Mouse (Mus musculus): ENCODE measurements around the gene Ilf3. TPM values are rescaled to one million over a fixed set of nuclear protein-coding genes. Genes with fewer than 3 reads are reported as not detected.

Gene Ilf3
- total RNA-seq, 2 experiments from 2014 or later, result 107 to 118 TPM

GRCm38 (mm10) chr9:21337652-21338051 is 30.0 kb upstream of the Ilf3 start:
- no peak for DNase-seq (ENCODE audit: low spot score in 2 of 2)

GRCm38 (mm10) chr9:21340411-21340810 is 27.3 kb upstream of the Ilf3 start:
- no peak for DNase-seq (ENCODE audit: low spot score in 2 of 2)

- DNase-seq (ENCODE audit: low spot score in 2 of 2), result no peak
These were observed 20.9 kb upstream of the Ilf3 start for GRCm38 (mm10) chr9:21346627-21347365.

GRCm38 (mm10) chr9:21348152-21348551 is 19.5 kb upstream of the Ilf3 start:
- DNase-seq (ENCODE audit: low spot score in 2 of 2), result no peak

GRCm38 (mm10) chr9:21351178-21351577 is 16.5 kb upstream of the Ilf3 start:
- no peak for DNase-seq (ENCODE audit: low spot score in 2 of 2)

GRCm38 (mm10) chr9:21351702-21352377 is 15.8 kb upstream of the Ilf3 start:
- DNase-seq (ENCODE audit: low spot score in 2 of 2), result no peak

GRCm38 (mm10) chr9:21352463-21353372 is 15.0 kb upstream of the Ilf3 start:
- no peak for DNase-seq (ENCODE audit: low spot score in 2 of 2)

- DNase-seq (ENCODE audit: low spot score in 2 of 2), result no peak
These were observed 14.3 kb upstream of the Ilf3 start for GRCm38 (mm10) chr9:21353373-21353686.

GRCm38 (mm10) chr9:21354796-21355195 is 12.9 kb upstream of the Ilf3 start:
- DNase-seq (ENCODE audit: low spot score in 2 of 2), result no peak

- peak in 1 of 2 experiments; percentile 29 for DNase-seq (ENCODE audit: low spot score in 2 of 2)
These were observed 10.5 kb upstream of the Ilf3 start for GRCm38 (mm10) chr9:21356981-21357718.

- peak; percentile 17 to 52 for DNase-seq (ENCODE audit: low spot score in 2 of 2)
These were observed 990 bp upstream of the Ilf3 start for GRCm38 (mm10) chr9:21366541-21367220.

- DNase-seq (ENCODE audit: low spot score in 2 of 2), result peak; percentile 44 to 56
These were observed 487 bp downstream of the Ilf3 start for GRCm38 (mm10) chr9:21368131-21368584.

GRCm38 (mm10) chr9:21369080-21369479 is 1.4 kb downstream of the Ilf3 start:
- no peak for DNase-seq (ENCODE audit: low spot score in 2 of 2)

GRCm38 (mm10) chr9:21370876-21371275 is 3.2 kb downstream of the Ilf3 start:
- no peak for DNase-seq (ENCODE audit: low spot score in 2 of 2)

GRCm38 (mm10) chr9:21372508-21372907 is 4.8 kb downstream of the Ilf3 start:
- DNase-seq (ENCODE audit: low spot score in 2 of 2), result no peak

GRCm38 (mm10) chr9:21379195-21379594 is 11.5 kb downstream of the Ilf3 start:
- no peak for DNase-seq (ENCODE audit: low spot score in 2 of 2)

GRCm38 (mm10) chr9:21380868-21381267 is 13.2 kb downstream of the Ilf3 start:
- no peak for DNase-seq (ENCODE audit: low spot score in 2 of 2)

- no peak for DNase-seq (ENCODE audit: low spot score in 2 of 2)
These were observed 16.3 kb downstream of the Ilf3 start for GRCm38 (mm10) chr9:21383966-21384365.

GRCm38 (mm10) chr9:21392646-21393175 is 25.0 kb downstream of the Ilf3 start:
- no peak for DNase-seq (ENCODE audit: low spot score in 2 of 2)

- DNase-seq (ENCODE audit: low spot score in 2 of 2), result no peak
These were observed 28.0 kb downstream of the Ilf3 start for GRCm38 (mm10) chr9:21395692-21396091.
